Mouse (Mus musculus) spleen, adult 2 months (tissue): Measurements from ENCODE around the gene AC161166.1. TPM values are rescaled to one million over a fixed set of nuclear protein-coding genes. Genes with fewer than 3 reads are reported as not detected.
"Not testable (repeated sequence)": the region's sequence is repeated elsewhere in the genome, so short reads cannot be mapped to it uniquely, and the experiment has no call there.

Source experiments
- DNase-seq, 2 experiments: peaks; one replicate each; pipeline versions ENCODE4 v3.0.0 to v3.0.0-alpha.2; 2012 to 2021; ENCODE audit warnings: low spot score in 2 of 2, low read depth in 1 of 2
- H3K27ac ChIP-seq: fragments of 200-500 bp; 2 replicates; pipeline ENCODE4 v1.5.1; 2012; ENCODE audit warnings: low read length, inconsistent platforms; ENCODE audit not compliant: insufficient read depth
- H3K27me3 ChIP-seq: fragments of 200-500 bp; 2 replicates; pipeline ENCODE4 v1.6.1; 2012; ENCODE audit warnings: mild to moderate bottlenecking, moderate library complexity, low read length, inconsistent platforms; ENCODE audit not compliant: control insufficient read depth, insufficient read depth
- H3K36me3 ChIP-seq: fragments of 200-500 bp; 2 replicates; pipeline ENCODE4 v1.6.1; 2012; ENCODE audit warnings: mild to moderate bottlenecking, low read length, inconsistent platforms; ENCODE audit not compliant: control insufficient read depth, insufficient read depth
- H3K4me1 ChIP-seq: fragments of 200-500 bp; 2 replicates; pipeline ENCODE4 v1.6.1; 2011; ENCODE audit warnings: inconsistent platforms; ENCODE audit not compliant: control insufficient read depth, insufficient read depth, insufficient read length
- H3K4me3 ChIP-seq: fragments of 200-500 bp; 2 replicates; pipeline ENCODE4 v1.5.1; 2011; ENCODE audit warnings: mild to moderate bottlenecking, inconsistent platforms; ENCODE audit not compliant: insufficient read depth, insufficient read length; ENCODE audit errors: extremely low read depth
- CTCF ChIP-seq: fragments of 200-500 bp; IDR thresholded peaks from 2 replicates; pipeline ENCODE4 v1.5.1; 2011; ENCODE audit warnings: mild to moderate bottlenecking, inconsistent platforms; ENCODE audit not compliant: insufficient read depth, insufficient read length, insufficient replicate concordance; ENCODE audit errors: extremely low read depth
- POLR2A ChIP-seq: fragments of 200-500 bp; IDR thresholded peaks from 2 replicates; pipeline ENCODE4 v1.6.1; 2011; ENCODE audit warnings: low read depth, low read length, inconsistent platforms
- WGBS: fragments of 180-500 bp; shearing (Covaris S2); methylation state at CpG from one replicate; pipeline ENCODE4 v1.1.7; 2018; 5-methylcytosine and 5-hydroxymethylcytosine counted together
- polyA plus RNA-seq: library from polyadenylated mRNA; depleted of rRNA; stranded (reverse); fragments of >200 nt; gene quantifications from 2 replicates; pipeline ENCODE4 v1.2.3, GENCODE M21; 2012

The AC161166.1 gene
- polyA plus RNA-seq, 1 experiment = not detected

DNA sequence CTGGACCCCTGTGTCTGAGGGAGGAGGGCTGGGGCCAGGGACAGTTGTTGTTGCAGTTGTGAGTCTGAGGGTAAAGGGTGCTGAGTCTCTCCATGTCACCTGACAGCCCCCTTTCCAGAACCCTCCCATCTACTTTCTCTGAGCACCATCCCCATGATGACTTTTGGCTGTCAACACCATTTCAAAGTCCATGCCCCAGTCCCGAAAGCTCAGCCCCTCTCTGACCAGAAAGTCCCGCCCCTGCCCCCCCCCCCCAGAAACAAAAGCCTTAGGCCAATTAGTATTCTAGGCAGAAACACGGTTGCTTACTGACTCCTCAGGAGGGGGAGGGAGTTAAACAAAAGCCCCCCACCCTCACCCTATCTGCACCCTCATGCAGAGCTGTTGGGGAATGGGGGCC is 24.9 kb downstream of the AC161166.1 start:
- Histone ChIP-seq H3K27ac (peak overlapping the region; percentile 30; the same call in 1 of the 2 replicates), H3K4me3 (no peak overlapping the region), H3K27me3 (peaks cover 7% of the 10 kb centered on the region; the same call in 1 of the 2 replicates), H3K4me1 (peaks cover under 1% of the 10 kb centered on the region; the same call in 1 of the 2 replicates), H3K36me3 (no peaks in the 10 kb centered on the region)
- 73% methylated on average over 3 of the region's 3 CpGs for WGBS
- no peak for DNase-seq
- TF ChIP-seq POLR2A = no peak
- TF ChIP-seq CTCF = no peak

DNA sequence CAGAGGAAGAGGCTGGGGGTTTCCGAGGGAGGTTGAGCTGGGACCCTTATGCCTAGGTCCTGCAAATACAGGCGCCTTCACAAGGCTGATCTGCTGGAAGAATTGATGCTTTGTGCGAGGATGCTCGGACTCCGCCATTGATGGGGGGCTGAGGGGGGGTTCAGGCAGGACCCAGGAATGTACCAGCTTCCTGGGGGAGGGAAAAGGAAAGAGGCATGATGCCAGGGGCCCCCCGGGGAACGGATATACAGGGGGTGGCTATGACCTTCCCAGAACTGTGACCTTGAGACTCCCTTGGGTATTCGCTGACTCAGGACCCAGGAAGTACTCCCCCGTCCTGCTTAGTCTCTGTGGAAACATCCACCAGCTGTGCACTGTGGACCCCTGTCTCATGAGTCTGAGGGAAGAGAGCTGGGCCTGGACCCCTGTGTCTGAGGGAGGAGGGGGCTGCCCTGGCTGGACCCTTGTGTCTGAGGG is 25.6 kb downstream of the AC161166.1 start:
- H3K36me3 ChIP-seq = no peaks in the 10 kb centered on the region
- no peak overlapping the region for H3K4me3 ChIP-seq
- peaks cover 4% of the 10 kb centered on the region for H3K4me1 ChIP-seq
- H3K27ac ChIP-seq = peak overlapping the region; percentile 30
- H3K27me3 ChIP-seq = peaks cover 13% of the 10 kb centered on the region
- no peak for TF ChIP-seq POLR2A
- no peak for TF ChIP-seq CTCF
- 64% methylated on average over 9 of the region's 9 CpGs for WGBS
- no peak for DNase-seq

DNA sequence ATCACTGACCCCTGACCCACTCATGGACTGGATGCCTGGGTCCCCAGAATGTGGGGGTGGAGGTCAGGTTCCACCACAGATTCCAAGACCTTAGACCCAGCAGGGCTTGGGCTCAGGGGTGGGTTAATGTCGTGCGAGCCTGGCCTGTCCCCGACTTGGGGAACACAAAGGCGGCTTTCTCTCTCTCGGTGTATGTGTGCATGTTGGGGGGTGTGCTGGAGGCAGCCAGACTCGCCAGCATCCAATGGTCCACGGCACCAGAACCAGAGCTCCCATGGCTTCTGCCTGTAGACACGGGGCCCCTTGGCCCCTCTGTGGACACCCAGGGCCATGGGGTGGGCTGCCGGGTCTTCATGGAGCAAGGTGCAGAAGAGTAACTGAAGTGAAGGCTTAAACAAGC is 26.8 kb downstream of the AC161166.1 start:
- H3K4me1 ChIP-seq = peaks cover 8% of the 10 kb centered on the region
- no peak overlapping the region for H3K4me3 ChIP-seq
- no peak for DNase-seq
- no peaks in the 10 kb centered on the region for H3K36me3 ChIP-seq
- TF ChIP-seq POLR2A = no peak
- no peak for TF ChIP-seq CTCF
- H3K27ac ChIP-seq = no peak overlapping the region
- peaks cover 15% of the 10 kb centered on the region for H3K27me3 ChIP-seq
- WGBS = 90% methylated on average over 9 of the region's 9 CpGs

DNA sequence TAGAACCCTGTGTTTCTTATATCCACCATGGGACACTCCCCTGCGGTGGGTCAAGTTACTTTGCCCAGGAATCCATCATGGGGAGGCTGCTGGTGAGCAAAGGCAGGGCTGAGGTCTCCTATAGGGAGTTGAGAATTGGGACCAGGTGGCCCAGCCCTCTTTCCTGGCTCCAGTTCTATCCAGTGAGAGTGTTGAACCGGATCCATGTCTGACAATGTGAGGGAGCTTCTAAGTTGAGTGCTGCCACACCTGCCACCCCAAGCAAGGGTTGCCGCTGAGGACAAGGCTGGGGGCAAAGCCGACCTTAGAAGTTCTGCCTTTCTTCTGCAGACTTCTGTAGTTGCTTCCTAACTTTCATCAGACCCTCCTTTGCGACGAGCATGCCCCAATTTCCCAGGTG is 29.0 kb downstream of the AC161166.1 start:
- not testable (repeated sequence) for H3K4me1 ChIP-seq, H3K36me3 ChIP-seq, DNase-seq, H3K4me3 ChIP-seq, H3K27ac ChIP-seq
- 50% methylated on average over 6 of the region's 6 CpGs for WGBS
- peaks cover 15% of the 10 kb centered on the region for H3K27me3 ChIP-seq

DNA sequence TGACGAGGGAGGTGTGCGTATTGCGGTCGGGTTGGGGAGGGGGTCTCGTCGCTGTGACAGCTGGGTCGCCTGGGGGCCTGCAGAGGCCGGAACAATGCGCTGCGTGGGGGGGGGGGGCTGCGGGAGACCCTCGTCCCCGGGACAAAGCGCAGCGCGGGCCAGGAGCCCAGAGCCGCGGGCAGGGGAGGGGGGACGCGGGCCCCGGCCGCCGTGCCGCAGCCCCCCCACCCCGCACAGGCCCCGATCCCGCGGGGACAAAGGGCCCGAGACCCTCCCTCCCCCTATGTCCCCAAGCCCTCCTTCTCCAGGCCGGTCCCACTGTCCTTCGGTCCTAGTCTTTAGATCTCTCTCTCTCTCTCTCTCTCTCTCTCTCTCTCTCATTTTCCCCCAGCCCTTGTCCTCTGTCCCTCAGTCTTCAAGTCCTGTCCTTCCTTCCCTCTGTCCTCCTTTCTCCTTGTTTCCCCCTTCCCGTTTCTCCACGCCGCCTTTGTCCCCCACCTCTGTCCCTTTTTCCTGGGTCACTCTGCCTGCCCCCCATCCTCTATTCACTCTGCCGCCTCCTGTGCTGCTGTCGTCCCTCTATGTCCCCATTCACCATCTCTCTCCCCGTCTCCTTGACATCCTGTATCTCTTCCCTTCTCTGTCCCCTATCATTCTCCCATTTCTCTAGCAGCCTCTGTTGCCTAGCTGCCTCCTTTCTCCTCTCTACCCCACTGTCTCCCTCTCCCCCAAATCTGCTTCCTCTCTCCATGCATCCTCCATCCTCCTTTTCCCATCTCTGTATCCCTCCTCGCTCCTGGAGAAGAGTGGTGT is 29.8 kb downstream of the AC161166.1 start:
- no peak for DNase-seq
- Histone ChIP-seq H3K27ac (no peak overlapping the region), H3K36me3 (no peaks in the 10 kb centered on the region), H3K4me3 (peak overlapping the region; percentile 53; the same call in 1 of the 2 replicates), H3K27me3 (peaks cover 15% of the 10 kb centered on the region), H3K4me1 (peaks cover 8% of the 10 kb centered on the region)
- WGBS = 10% methylated on average over 17 of the region's 38 CpGs
- TF ChIP-seq CTCF (no peak), POLR2A (no peak)

DNA sequence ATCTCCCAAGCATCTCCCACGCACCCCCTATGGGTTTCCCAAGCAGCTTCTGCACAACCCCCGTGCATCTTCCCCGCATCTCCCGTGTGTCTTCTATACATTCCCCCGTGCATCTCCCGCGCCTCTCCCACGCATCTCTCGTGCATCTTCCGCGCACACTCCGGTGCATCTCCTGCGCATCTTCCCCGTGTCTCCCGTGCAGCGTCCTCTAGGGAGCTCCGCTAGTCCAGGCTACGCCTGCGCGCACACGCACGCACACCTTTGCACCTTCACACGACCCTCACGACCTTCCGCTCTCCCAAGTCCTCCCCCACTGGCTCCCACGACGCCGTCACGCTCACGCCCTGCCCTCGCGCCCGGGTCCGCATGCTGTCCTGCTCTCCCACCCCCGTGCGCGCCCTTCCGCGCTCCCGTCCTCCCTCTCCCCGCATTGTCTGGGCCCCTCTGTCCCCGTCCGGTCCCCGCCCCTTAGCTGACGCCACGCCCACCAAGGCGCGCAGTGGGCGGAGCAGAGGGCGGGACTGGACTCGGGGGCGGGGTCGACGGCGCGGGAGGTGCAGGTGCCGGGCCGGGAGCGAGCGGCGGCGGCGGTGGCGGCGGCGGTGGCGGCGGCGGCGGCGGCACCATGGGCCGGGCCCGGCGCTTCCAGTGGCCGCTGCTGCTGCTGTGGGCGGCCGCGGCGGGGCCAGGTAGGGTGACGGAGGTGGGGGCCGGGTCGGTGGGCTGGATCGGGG is 30.6 kb downstream of the AC161166.1 start, which contains the start of gene Cadm4:
Gene Cadm4, plus strand, starts transcription at position 550 of the 734 bp plus-strand sequence.
- Histone ChIP-seq H3K4me1 (peaks cover 8% of the 10 kb centered on the region), H3K27ac (no peak within 1 kb of the TSS; the same call in 1 of the 2 replicates), H3K36me3 (no peaks in the 10 kb centered on the region), H3K4me3 (peak within 1 kb of the TSS; percentile 63), H3K27me3 (peaks cover 15% of the 10 kb centered on the region)
- no peak for TF ChIP-seq POLR2A
- no peak for TF ChIP-seq CTCF
- 2% methylated on average over 67 of the region's 83 CpGs for WGBS
- peak; percentile 53 to 81 for DNase-seq

DNA sequence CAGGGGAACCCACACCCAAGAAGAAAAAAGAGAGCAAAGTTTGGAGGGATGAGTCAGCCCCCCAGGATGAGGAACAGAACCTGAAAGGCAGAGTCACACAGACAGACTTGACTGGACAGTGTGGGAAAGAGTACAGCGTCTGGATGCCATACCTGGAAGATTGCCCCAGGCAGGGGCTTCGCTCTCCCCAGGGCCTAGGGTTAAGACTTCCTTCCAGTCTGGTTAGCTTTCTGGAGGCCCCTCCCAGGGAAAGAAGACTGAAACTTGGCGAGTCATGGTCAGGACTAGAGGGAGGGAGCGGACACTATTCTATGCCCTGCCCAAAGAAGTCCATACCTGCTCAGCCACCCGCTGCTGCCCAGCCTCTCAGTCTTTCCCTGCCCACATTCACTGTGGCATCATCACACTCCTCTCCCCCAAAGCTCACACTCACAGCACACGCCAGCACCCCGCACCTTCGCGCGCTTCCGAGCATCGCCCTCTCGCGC is 31.2 kb downstream of the AC161166.1 start:
- H3K4me3 ChIP-seq = peak overlapping the region; percentile 63; the same call in 1 of the 2 replicates
- peaks cover 3% of the 10 kb centered on the region; the same call in 1 of the 2 replicates for H3K36me3 ChIP-seq
- 8% methylated on average over 14 of the region's 14 CpGs for WGBS
- peaks cover 15% of the 10 kb centered on the region for H3K27me3 ChIP-seq
- no peak for DNase-seq
- no peak overlapping the region; the same call in 1 of the 2 replicates for H3K27ac ChIP-seq
- TF ChIP-seq CTCF = no peak
- TF ChIP-seq POLR2A = no peak
- H3K4me1 ChIP-seq = peaks cover 8% of the 10 kb centered on the region
